Mouse (Mus musculus) adipocyte (in vitro differentiated cells): Measurements from ENCODE around the gene Iqub.

Experiments
- DNase-seq: peaks from one replicate; pipeline ENCODE4 v3.0.0-alpha.2; 2016; ENCODE audit warnings: low spot score

Gene Iqub

GRCm38 (mm10) chr6:24470571-24471132 is 44.2 kb downstream of the Iqub start:
- no peak for DNase-seq

GRCm38 (mm10) chr6:24470135-24470534 is 44.7 kb downstream of the Iqub start:
- DNase-seq = no peak

GRCm38 (mm10) chr6:24456097-24456496 is 58.8 kb downstream of the Iqub start:
- peak; percentile 6 for DNase-seq

GRCm38 (mm10) chr6:24451026-24451821 is 63.6 kb downstream of the Iqub start:
- DNase-seq = no peak

GRCm38 (mm10) chr6:24450241-24450640 is 64.6 kb downstream of the Iqub start:
- DNase-seq = no peak

GRCm38 (mm10) chr6:24416056-24416455 is 98.8 kb downstream of the Iqub start:
- DNase-seq = no peak

- DNase-seq = no peak
These were observed 99.4 kb downstream of the Iqub start for GRCm38 (mm10) chr6:24415500-24415899.

GRCm38 (mm10) chr6:24408573-24409427 is 106.1 kb downstream of the Iqub start:
- no peak for DNase-seq

- no peak for DNase-seq
These were observed 107.1 kb downstream of the Iqub start for GRCm38 (mm10) chr6:24407743-24408142.

GRCm38 (mm10) chr6:24397237-24397647 is 117.6 kb downstream of the Iqub start:
- no peak for DNase-seq
